Mouse (Mus musculus) bone marrow macrophage, adult 2 months (primary cell): ENCODE measurements around the gene Rras2.

Experiments used
- CTCF ChIP-seq: IDR thresholded peaks from 2 replicates; pipeline ENCODE4 v1.5.1; 2012; ENCODE audit warnings: low read depth, mild to moderate bottlenecking, low read length, moderate library complexity
- POLR2A ChIP-seq: IDR thresholded peaks from 2 replicates; pipeline ENCODE4 v1.6.1; 2012; ENCODE audit warnings: mild to moderate bottlenecking, low read depth, low read length, borderline replicate concordance

DNA sequence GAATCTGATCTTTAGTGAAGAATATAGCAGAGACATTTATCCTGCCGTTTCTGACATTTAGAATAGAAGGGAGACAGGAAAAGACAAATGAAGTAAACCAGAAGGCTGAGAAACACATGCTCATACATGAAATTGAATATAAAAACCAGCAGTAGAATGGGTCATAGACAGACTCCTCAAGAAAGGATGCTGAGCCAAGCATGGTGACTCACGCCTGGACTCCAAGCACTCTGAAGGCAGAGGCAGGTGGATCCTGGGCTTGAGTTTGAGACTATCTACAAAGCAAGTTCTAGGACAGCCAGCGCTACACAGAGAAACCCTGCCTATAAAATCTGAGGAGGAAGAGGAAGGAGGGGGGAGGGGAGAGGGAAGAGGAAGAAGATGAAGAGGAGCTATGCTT is 27.4 kb downstream of the Rras2 start:
- no peak for TF ChIP-seq POLR2A
- no peak for TF ChIP-seq CTCF
